Mouse (Mus musculus) CD4-positive, CD25-positive, alpha-beta regulatory T cell, adult 4 months (primary cell): ENCODE results near the gene Tmbim1. TPM values are rescaled to one million over a fixed set of nuclear protein-coding genes. Genes with fewer than 3 reads are reported as not detected.
A peak's percentile ranks its signal among the peaks of the same experiment; 100 is the strongest.
"Not testable (repeated sequence)": the region's sequence is repeated elsewhere in the genome, so short reads cannot be mapped to it uniquely, and the experiment has no call there.

Source experiments
- ATAC-seq: one replicate; pipeline ENCODE4 v1.8.0; 2017
- polyA plus RNA-seq, 2 experiments: library from polyadenylated mRNA; unstranded; fragments of 100-300 nt; shearing (Covaris generic); gene quantifications; one replicate each; pipeline ENCODE4 v1.2.1; 2017

Tmbim1 gene
- polyA plus RNA-seq = 10 to 100 TPM; 16.7 to 27.5 TPM

DNA sequence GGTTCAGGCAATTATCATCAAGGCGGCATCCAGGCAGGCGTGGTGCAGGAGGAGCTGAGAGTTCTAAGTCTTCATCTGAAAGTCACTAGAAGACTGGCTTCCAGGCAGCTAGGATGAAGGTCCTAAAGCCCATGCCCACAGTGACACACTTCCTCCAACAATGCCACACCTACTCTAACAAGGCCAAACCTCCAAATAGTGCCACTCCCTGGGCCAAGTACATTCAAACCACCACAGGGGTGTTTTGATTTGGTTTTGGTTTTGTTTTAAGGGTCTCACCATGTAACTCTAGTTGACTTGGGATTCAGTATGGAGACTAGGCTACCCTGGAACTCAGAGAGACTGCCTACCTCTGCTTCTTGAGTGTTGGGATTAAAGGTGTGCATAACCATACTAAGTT lies at the start of gene Tmbim1:
Gene Tmbim1, minus strand, starts transcription at position 101 of the 400 bp plus-strand sequence.
- no peak for ATAC-seq

GRCm38 (mm10) chr1:74353453-74354229 lies 48.2 kb upstream of the Tmbim1 start:
- no peak for ATAC-seq

- ATAC-seq = no peak
Measured at GRCm38 (mm10) chr1:74352532-74353096, 47.2 kb upstream of the Tmbim1 start.

GRCm38 (mm10) chr1:74351185-74351769 lies 45.9 kb upstream of the Tmbim1 start:
- ATAC-seq = peak; percentile 51

GRCm38 (mm10) chr1:74344163-74344916 lies 38.9 kb upstream of the Tmbim1 start:
- no peak for ATAC-seq

DNA sequence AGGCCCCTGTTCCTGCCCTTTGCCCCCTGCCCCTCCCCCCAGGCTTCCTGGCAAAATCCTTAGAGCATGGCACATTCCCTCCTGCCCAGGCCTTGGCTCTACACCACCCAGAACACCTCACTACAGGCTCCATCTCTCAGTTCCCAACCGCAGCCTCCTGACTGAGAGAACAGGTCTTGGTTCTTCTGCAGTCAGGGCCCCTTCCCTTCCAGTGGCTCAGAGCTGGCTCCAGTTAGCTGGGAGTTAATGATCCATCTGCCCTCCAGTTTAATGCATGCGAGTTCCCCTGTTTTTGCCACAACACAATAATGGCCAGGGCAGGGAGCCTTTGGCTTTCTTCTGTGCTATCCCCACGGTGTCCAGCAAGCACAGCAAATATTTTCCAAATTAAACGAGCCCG lies 37.7 kb upstream of the Tmbim1 start:
- no peak for ATAC-seq

DNA sequence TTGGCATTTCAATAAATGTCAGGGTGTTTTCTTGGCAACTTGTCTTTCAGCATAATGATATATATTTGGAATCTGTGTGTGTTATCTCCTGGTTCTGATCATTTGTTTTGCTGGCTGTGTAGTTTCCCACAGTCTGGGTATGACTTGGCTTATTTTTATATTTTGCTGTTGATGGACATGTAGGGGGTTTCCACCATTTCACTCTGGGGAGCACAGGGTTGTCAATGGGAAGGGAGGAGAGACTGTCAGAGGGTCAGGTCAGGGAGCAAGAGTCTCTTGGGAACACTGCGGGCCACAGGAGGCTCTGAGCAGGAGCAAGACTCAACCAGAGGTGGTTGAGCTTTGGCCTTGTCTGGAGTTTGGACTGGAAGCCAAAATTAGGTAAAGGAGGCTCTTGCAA lies 36.9 kb upstream of the Tmbim1 start:
- ATAC-seq = peak; percentile 57

DNA sequence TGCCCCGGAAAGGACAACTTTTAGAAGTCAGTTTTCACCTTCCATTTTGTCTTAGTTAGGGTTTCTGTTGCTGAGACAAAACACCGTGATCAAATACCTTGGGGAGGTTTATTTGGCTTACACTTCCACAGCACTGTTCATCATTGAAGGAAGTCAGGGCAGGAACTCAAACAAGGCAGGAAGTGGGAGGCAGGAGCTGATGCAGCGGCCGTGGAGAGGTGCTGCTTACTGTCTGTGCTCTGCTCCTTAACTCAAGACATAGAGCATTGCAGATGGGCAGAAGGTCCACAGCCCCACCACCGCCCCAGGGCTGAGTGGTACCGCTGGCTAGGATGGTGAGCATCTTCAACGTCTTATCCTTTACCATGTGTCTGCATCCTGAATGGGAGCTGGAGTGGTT lies 36.5 kb upstream of the Tmbim1 start:
- peak; percentile 67 for ATAC-seq

GRCm38 (mm10) chr1:74340992-74341391 lies 35.6 kb upstream of the Tmbim1 start:
- ATAC-seq = not testable (repeated sequence)

GRCm38 (mm10) chr1:74340361-74340764 lies 34.9 kb upstream of the Tmbim1 start:
- no peak for ATAC-seq

DNA sequence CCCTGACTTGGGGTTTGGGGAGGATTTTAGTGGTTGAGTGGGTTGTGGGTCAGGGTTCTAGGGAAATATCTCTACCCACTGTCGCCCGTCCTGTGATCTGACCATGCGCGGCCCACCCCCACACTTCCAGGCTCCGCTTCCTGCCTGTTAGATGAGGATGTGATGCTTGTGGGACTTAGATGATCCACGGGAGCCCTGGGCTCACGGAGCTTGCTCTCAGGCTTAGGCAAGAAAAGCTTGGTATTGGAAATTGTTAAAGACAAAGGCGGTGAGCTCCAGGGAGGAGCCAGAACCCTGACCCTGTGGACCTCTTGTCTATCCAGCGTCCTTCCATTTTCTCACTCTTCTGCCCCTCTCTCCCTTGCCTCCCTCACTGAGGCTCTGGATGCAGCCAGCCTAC lies 34.5 kb upstream of the Tmbim1 start:
- no peak for ATAC-seq

DNA sequence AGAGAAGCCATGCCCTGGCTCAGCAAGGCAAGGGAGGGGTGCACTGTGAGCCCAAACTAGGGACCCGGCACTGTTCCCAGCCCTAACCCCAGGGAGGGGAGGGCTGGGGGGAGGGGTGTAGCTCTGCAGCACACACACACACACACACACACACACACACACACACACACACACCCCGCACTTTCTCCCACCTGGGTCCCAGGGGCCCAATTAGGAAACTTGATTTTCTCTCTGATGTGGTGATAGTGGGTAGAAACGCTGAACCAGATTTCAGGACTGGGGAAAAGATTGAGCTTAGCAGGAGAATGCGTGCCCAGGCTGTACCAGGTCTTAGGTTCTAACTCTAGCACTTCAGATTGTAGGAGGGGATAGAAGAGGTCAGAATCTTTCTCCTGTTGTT lies 33.2 kb upstream of the Tmbim1 start:
- ATAC-seq = no peak

GRCm38 (mm10) chr1:74338013-74338412 lies 32.6 kb upstream of the Tmbim1 start:
- no peak for ATAC-seq

- no peak for ATAC-seq
Measured at GRCm38 (mm10) chr1:74337241-74337771, 31.9 kb upstream of the Tmbim1 start.

GRCm38 (mm10) chr1:74335436-74336170 lies 30.2 kb upstream of the Tmbim1 start:
- no peak for ATAC-seq

DNA sequence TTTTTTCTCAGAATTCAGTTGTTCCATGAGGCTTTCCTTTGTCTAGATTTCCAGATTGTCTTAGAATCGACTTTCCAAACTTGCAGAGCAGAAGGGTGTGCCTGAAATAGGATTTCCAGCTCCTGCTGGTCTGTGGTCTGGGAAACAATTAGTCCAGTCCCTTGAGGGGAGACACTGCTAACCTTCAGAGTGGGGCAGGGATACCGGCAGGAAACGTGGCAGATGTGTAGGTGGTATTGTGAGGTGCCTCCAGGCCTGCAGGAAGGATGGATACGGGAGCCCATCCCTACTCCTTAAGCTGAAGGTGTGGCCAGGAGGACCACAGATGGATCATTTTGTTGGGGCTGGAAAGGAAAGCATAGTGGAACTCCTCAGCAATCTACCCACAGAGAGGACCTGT lies 29.6 kb upstream of the Tmbim1 start:
- ATAC-seq = no peak

- no peak for ATAC-seq
Measured at GRCm38 (mm10) chr1:74334607-74335006, 29.2 kb upstream of the Tmbim1 start.

DNA sequence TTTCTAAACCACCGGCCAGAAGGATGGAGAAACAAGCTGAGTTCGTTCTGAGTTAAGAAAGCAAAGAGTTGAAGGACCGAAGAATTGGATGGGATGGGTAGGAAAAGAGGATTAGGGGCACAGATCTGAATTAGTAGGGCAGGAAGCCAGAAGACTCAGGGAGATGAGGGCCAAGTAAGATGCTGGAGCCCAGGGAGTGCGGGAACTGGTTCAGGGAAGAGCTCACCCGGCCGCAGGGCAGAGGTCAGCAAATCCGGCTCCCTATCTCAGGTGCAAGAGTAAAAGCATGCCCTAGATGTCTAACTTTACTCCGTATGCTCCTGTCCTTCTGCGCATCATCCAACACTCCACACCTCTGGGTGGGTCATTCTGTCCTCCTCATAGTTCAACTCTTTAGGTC lies 27.5 kb upstream of the Tmbim1 start:
- no peak for ATAC-seq

DNA sequence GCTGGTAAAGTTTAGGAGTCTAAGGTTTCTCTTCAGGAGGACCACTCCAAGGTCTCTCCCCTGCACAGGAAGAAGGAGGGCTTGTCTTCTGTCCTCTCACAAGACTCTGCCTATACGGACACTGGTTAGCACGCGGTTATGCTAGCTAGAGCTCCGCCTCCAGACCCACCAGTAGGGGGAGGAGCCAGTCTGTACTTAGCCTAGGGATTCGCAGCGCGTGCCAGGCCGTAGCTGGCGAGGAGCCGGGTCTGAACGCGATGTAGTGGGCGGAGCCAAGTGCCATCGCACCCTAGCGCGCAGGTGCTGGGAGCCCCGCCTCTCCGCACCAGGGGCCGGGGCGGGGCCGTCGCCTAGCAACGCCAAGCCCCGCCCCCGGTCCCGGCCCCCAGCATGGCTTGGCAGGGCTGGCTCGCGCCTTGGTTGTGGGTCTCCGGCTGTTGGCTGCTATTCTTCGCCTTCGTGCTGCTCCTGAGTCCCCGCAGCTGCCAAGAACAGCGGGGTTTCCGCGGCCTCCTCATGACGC lies 26.9 kb upstream of the Tmbim1 start:
- ATAC-seq = peak; percentile 93

DNA sequence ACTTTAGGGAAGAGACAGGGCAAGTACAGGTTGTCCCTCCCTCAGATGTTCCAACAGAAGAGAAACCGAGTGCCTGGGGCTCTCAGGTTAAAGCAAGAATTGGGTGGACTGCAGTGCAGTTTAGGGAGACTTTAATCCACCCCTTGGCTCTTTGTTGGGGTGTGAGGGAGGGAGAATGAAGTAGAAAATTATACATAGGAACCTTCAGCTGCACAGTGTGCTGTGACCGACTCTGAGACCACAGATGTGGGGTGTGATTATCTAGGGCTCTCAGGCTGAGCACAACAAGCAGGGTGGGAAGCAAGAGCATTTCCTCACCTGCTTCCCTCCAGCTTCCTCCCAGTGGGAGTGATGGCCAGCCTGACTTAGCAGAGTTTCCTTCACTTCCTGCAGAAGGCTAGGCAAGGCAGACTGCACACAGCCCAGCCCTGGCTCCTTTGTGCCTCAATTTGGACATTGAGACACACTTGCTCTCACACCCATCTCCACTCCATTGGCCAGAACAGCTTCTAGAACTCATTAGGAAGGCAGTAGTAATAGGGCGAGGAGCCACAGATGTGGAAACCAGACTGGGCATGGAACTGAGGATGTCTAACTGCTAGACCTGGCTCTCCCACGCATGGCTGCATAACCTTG lies 25.7 kb upstream of the Tmbim1 start:
- ATAC-seq = no peak

DNA sequence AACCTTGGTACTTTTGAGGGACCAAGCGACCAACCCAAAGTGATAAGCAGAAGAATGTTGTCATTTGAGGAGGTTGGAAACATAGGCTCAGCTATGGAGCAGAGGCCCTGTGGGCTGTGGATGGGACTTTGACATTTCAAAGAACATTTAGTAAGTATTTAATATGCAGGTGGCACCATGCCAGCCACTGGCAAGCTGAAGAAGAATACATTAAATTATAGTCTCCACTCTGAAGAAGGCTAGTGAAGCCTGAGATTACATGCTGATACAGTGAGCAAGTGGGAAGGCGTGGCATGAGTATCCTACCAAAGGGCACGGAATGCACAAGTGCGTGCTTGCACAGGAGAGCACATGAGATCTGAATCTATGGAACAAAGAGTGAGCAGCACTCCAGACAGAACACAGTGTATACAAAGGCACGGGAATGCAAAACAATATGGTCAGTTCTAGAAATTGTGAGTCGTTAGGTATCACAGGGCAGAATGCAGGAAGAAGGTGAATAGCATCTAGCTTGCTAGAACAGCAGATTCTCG lies 24.5 kb upstream of the Tmbim1 start:
- ATAC-seq = no peak
